Mouse (Mus musculus) liver, embryonic 14.5 days (tissue): ENCODE measurements at regions not wholly inside any gene's neighbourhood (a gene's known extent, or its start where the extent isn't known, plus 50 kb on each side); places are given as distances from the start of the nearest gene placed in this dataset.

ENCODE experiments used
- CTCF ChIP-seq: IDR thresholded peaks from 2 replicates; pipeline ENCODE4 v1.5.1; 2016; ENCODE audit warnings: antibody characterized with exemption, low read depth, control low read depth
- EP300 ChIP-seq: IDR thresholded peaks from 2 replicates; pipeline ENCODE4 v1.6.1; 2016; ENCODE audit warnings: antibody characterized with exemption, low read depth

DNA sequence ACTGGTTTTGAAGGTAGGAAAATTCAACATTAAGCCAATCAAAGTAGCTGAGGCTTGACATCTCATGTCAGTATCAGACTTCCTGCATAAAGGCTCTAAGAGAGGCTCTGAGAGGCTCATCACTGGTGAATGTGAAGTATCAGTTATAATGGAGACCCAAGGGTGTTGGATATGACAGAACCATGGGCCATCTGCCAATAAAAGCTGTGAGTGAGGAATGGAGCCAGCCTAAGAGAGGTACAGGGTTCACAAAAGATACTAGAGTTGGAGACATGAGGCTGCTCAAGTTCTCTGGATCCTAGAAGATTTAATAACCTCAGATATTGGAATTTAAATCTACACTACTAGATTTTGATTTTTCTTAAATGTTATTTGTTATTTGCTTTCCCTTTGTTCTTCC, 440.1 kb upstream of the BC052040 start:
- TF ChIP-seq EP300 (no peak), CTCF (no peak)
